Mouse (Mus musculus): ENCODE measurements at regions not wholly inside any gene's neighbourhood (a gene's known extent, or its start where the extent isn't known, plus 50 kb on each side); places are given as distances from the start of the nearest gene placed in this dataset.

- Histone ChIP-seq H3K27ac (ENCODE audit: low read length) (no peak overlapping the region), H3K4me3 (replicated peaks; ENCODE audit: low read length) (no peak overlapping the region), H3K27me3 (ENCODE audit: control insufficient read depth, insufficient read depth, low read length) (no peaks in the 10 kb centered on the region), H3K9ac (ENCODE audit: low read length) (no peak overlapping the region), H3K9me3 (replicated peaks; ENCODE audit: control insufficient read depth, low read length) (no peaks in the 10 kb centered on the region), H3K36me3 (ENCODE audit: control insufficient read depth, insufficient read depth, low read length) (no peaks in the 10 kb centered on the region), H3K4me2 (ENCODE audit: low read depth, low read length) (no peak overlapping the region), H3K4me1 (ENCODE audit: control insufficient read depth, insufficient read depth, low read length) (0 out of 2 replicates have a peak, but pooled peaks cover 6% of the 10 kb centered on the region)
- WGBS = 76% methylated on average over 4 of the region's 4 CpGs
- no peak for ATAC-seq (ENCODE audit: insufficient read depth, low FRiP score)
Measured at GRCm38 (mm10) chr7:113117599-113117998, 89.7 kb upstream of the Arntl start.

GRCm38 (mm10) chr7:113121911-113122319 is 85.3 kb upstream of the Arntl start:
- no peak overlapping the region for H3K9ac ChIP-seq (ENCODE audit: low read length)
- 7% methylated on average over 6 of the region's 6 CpGs for WGBS
- no peaks in the 10 kb centered on the region for H3K27me3 ChIP-seq (ENCODE audit: control insufficient read depth, insufficient read depth, low read length)
- H3K9me3 ChIP-seq (replicated peaks; ENCODE audit: control insufficient read depth, low read length) = no peaks in the 10 kb centered on the region
- ATAC-seq (ENCODE audit: insufficient read depth, low FRiP score) = peak; percentile 91
- H3K4me1 ChIP-seq (ENCODE audit: control insufficient read depth, insufficient read depth, low read length) = 0 out of 2 replicates have a peak, but pooled peaks cover 6% of the 10 kb centered on the region
- H3K27ac ChIP-seq (ENCODE audit: low read length) = peak overlapping the region; percentile 59
- no peak overlapping the region for H3K4me3 ChIP-seq (replicated peaks; ENCODE audit: low read length)
- no peaks in the 10 kb centered on the region for H3K36me3 ChIP-seq (ENCODE audit: control insufficient read depth, insufficient read depth, low read length)
- H3K4me2 ChIP-seq (ENCODE audit: low read depth, low read length) = no peak overlapping the region

GRCm38 (mm10) chr7:113126010-113126409 is 81.3 kb upstream of the Arntl start:
- no peak overlapping the region for H3K4me3 ChIP-seq (replicated peaks; ENCODE audit: low read length)
- no peaks in the 10 kb centered on the region for H3K27me3 ChIP-seq (ENCODE audit: control insufficient read depth, insufficient read depth, low read length)
- 81% methylated on average over 1 of the region's 1 CpGs for WGBS
- no peaks in the 10 kb centered on the region for H3K36me3 ChIP-seq (ENCODE audit: control insufficient read depth, insufficient read depth, low read length)
- no peak overlapping the region for H3K4me2 ChIP-seq (ENCODE audit: low read depth, low read length)
- no peaks in the 10 kb centered on the region for H3K9me3 ChIP-seq (replicated peaks; ENCODE audit: control insufficient read depth, low read length)
- 0 out of 2 replicates have a peak, but pooled peaks cover 6% of the 10 kb centered on the region for H3K4me1 ChIP-seq (ENCODE audit: control insufficient read depth, insufficient read depth, low read length)
- ATAC-seq (ENCODE audit: insufficient read depth, low FRiP score) = no peak
- H3K27ac ChIP-seq (ENCODE audit: low read length) = no peak overlapping the region
- H3K9ac ChIP-seq (ENCODE audit: low read length) = no peak overlapping the region

GRCm38 (mm10) chr7:113130552-113130951 is 76.7 kb upstream of the Arntl start:
- Histone ChIP-seq H3K4me3 (replicated peaks; ENCODE audit: low read length) (no peak overlapping the region), H3K9ac (ENCODE audit: low read length) (no peak overlapping the region), H3K9me3 (replicated peaks; ENCODE audit: control insufficient read depth, low read length) (no peaks in the 10 kb centered on the region), H3K27ac (ENCODE audit: low read length) (no peak overlapping the region), H3K4me1 (ENCODE audit: control insufficient read depth, insufficient read depth, low read length) (no peaks in the 10 kb centered on the region), H3K4me2 (ENCODE audit: low read depth, low read length) (no peak overlapping the region), H3K27me3 (ENCODE audit: control insufficient read depth, insufficient read depth, low read length) (no peaks in the 10 kb centered on the region), H3K36me3 (ENCODE audit: control insufficient read depth, insufficient read depth, low read length) (no peaks in the 10 kb centered on the region)
- 69% methylated on average over 6 of the region's 6 CpGs for WGBS
- no peak for ATAC-seq (ENCODE audit: insufficient read depth, low FRiP score)

- 1% methylated on average over 6 of the region's 6 CpGs for WGBS
- H3K27me3 ChIP-seq (ENCODE audit: control insufficient read depth, insufficient read depth, low read length) = no peaks in the 10 kb centered on the region
- H3K27ac ChIP-seq (ENCODE audit: low read length) = no peak overlapping the region
- no peak overlapping the region for H3K4me2 ChIP-seq (ENCODE audit: low read depth, low read length)
- no peak for ATAC-seq (ENCODE audit: insufficient read depth, low FRiP score)
- no peak overlapping the region for H3K4me3 ChIP-seq (replicated peaks; ENCODE audit: low read length)
- no peaks in the 10 kb centered on the region for H3K36me3 ChIP-seq (ENCODE audit: control insufficient read depth, insufficient read depth, low read length)
- no peaks in the 10 kb centered on the region for H3K4me1 ChIP-seq (ENCODE audit: control insufficient read depth, insufficient read depth, low read length)
- H3K9ac ChIP-seq (ENCODE audit: low read length) = no peak overlapping the region
- H3K9me3 ChIP-seq (replicated peaks; ENCODE audit: control insufficient read depth, low read length) = no peaks in the 10 kb centered on the region
Measured at GRCm38 (mm10) chr7:113131945-113132538, 75.2 kb upstream of the Arntl start.

- no peak overlapping the region for H3K4me2 ChIP-seq (ENCODE audit: low read depth, low read length)
- no peak overlapping the region for H3K9ac ChIP-seq (ENCODE audit: low read length)
- H3K36me3 ChIP-seq (ENCODE audit: control insufficient read depth, insufficient read depth, low read length) = no peaks in the 10 kb centered on the region
- H3K9me3 ChIP-seq (replicated peaks; ENCODE audit: control insufficient read depth, low read length) = no peaks in the 10 kb centered on the region
- no peak overlapping the region for H3K4me3 ChIP-seq (replicated peaks; ENCODE audit: low read length)
- H3K4me1 ChIP-seq (ENCODE audit: control insufficient read depth, insufficient read depth, low read length) = no peaks in the 10 kb centered on the region
- no peak for ATAC-seq (ENCODE audit: insufficient read depth, low FRiP score)
- H3K27me3 ChIP-seq (ENCODE audit: control insufficient read depth, insufficient read depth, low read length) = no peaks in the 10 kb centered on the region
- 72% methylated on average over 5 of the region's 5 CpGs for WGBS
- no peak overlapping the region for H3K27ac ChIP-seq (ENCODE audit: low read length)
Measured at GRCm38 (mm10) chr7:113133891-113134290, 73.4 kb upstream of the Arntl start.

GRCm38 (mm10) chr7:113140011-113140438 is 67.2 kb upstream of the Arntl start:
- Histone ChIP-seq H3K27me3 (ENCODE audit: control insufficient read depth, insufficient read depth, low read length) (no peaks in the 10 kb centered on the region), H3K9me3 (replicated peaks; ENCODE audit: control insufficient read depth, low read length) (no peaks in the 10 kb centered on the region), H3K4me3 (replicated peaks; ENCODE audit: low read length) (no peak overlapping the region), H3K36me3 (ENCODE audit: control insufficient read depth, insufficient read depth, low read length) (no peaks in the 10 kb centered on the region), H3K9ac (ENCODE audit: low read length) (no peak overlapping the region), H3K27ac (ENCODE audit: low read length) (no peak overlapping the region), H3K4me1 (ENCODE audit: control insufficient read depth, insufficient read depth, low read length) (no peaks in the 10 kb centered on the region), H3K4me2 (ENCODE audit: low read depth, low read length) (no peak overlapping the region)
- ATAC-seq (ENCODE audit: insufficient read depth, low FRiP score) = no peak
- 69% methylated on average over 10 of the region's 10 CpGs for WGBS

GRCm38 (mm10) chr7:113141846-113142683 is 65.2 kb upstream of the Arntl start:
- Histone ChIP-seq H3K9ac (ENCODE audit: low read length) (no peak overlapping the region), H3K27ac (ENCODE audit: low read length) (no peak overlapping the region), H3K4me2 (ENCODE audit: low read depth, low read length) (no peak overlapping the region), H3K36me3 (ENCODE audit: control insufficient read depth, insufficient read depth, low read length) (no peaks in the 10 kb centered on the region), H3K9me3 (replicated peaks; ENCODE audit: control insufficient read depth, low read length) (no peaks in the 10 kb centered on the region), H3K4me3 (replicated peaks; ENCODE audit: low read length) (no peak overlapping the region), H3K27me3 (ENCODE audit: control insufficient read depth, insufficient read depth, low read length) (no peaks in the 10 kb centered on the region), H3K4me1 (ENCODE audit: control insufficient read depth, insufficient read depth, low read length) (no peaks in the 10 kb centered on the region)
- 53% methylated on average over 10 of the region's 10 CpGs for WGBS
- no peak for ATAC-seq (ENCODE audit: insufficient read depth, low FRiP score)

GRCm38 (mm10) chr7:113143552-113143951 is 63.7 kb upstream of the Arntl start:
- no peak for ATAC-seq (ENCODE audit: insufficient read depth, low FRiP score)
- Histone ChIP-seq H3K9me3 (replicated peaks; ENCODE audit: control insufficient read depth, low read length) (no peaks in the 10 kb centered on the region), H3K9ac (ENCODE audit: low read length) (no peak overlapping the region), H3K4me1 (ENCODE audit: control insufficient read depth, insufficient read depth, low read length) (0 out of 2 replicates have a peak, but pooled peaks cover 3% of the 10 kb centered on the region), H3K4me3 (replicated peaks; ENCODE audit: low read length) (no peak overlapping the region), H3K27me3 (ENCODE audit: control insufficient read depth, insufficient read depth, low read length) (no peaks in the 10 kb centered on the region), H3K27ac (ENCODE audit: low read length) (no peak overlapping the region), H3K36me3 (ENCODE audit: control insufficient read depth, insufficient read depth, low read length) (no peaks in the 10 kb centered on the region), H3K4me2 (ENCODE audit: low read depth, low read length) (no peak overlapping the region)
- WGBS = 7% methylated on average over 7 of the region's 7 CpGs
